In genomic region chr7:101352404-101352803, GRCm38 (mm10) we compare ENCODE assay signal across 25 mouse cellular contexts. TPM values are rescaled to one million over a fixed set of nuclear protein-coding genes. Genes with fewer than 3 reads are reported as not detected.
A peak's percentile ranks its signal among the peaks of the same experiment; 100 is the strongest.
DNase-seq lines count a peak whose midpoint lies in the region; ATAC-seq and TF ChIP-seq lines count a peak whose summit lies in the region.
"Had no signal": no experiment of that assay in that cellular context is flagged by ENCODE, and none has a peak within 500 bp of the region (broad histone marks: within the 10 kb centered on the region; RNA-seq: fewer than 3 reads in every experiment).

No protein-coding gene starts in this region.

- ATAC-seq in granulocyte monocyte progenitor cell, adult 5-6 weeks (replicated peaks; ENCODE audit: poor library complexity, severe bottlenecking), result peak; percentile 26
- peak; percentile 27 for ATAC-seq in megakaryocyte progenitor cell, adult 5-6 weeks (replicated peaks; ENCODE audit: poor library complexity)
- no peak for ATAC-seq in heart, embryonic 12.5 days (ENCODE audit: insufficient number of reproducible peaks, low FRiP score)
- ATAC-seq: activated CD4-positive, CD25-positive, alpha-beta regulatory T cell, adult 4 months; forebrain, embryonic 15.5 days; hindbrain, embryonic 16.5 days; Patski had no signal

- no peak overlapping the region for H3K9ac ChIP-seq in liver, adult 2 months (ENCODE audit: low read depth, low read length)
- H3K9ac ChIP-seq in heart, embryonic 12.5 days, result no peak overlapping the region
- H3K9ac ChIP-seq: embryonic facial prominence, embryonic 12.5 days; forebrain, embryonic 15.5 days; heart, embryonic 15.5 days had no signal

- H3K27ac ChIP-seq in liver, adult 2 months (replicated peaks; ENCODE audit: insufficient read depth, low read depth, low read length), result peak overlapping the region; percentile 53; the same call in 1 of the 2 replicates
- no peak overlapping the region for H3K27ac ChIP-seq in heart, embryonic 12.5 days (ENCODE audit: poor library complexity, severe bottlenecking)
- H3K27ac ChIP-seq: embryonic facial prominence, embryonic 12.5 days; forebrain, embryonic 15.5 days; heart, embryonic 10.5 days; heart, embryonic 15.5 days had no signal

- no peaks in the 10 kb centered on the region for H3K9me3 ChIP-seq in heart, embryonic 12.5 days (replicated peaks)
- H3K9me3 ChIP-seq: embryonic facial prominence, embryonic 12.5 days; forebrain, embryonic 15.5 days; heart, embryonic 10.5 days; heart, embryonic 15.5 days had no signal

- no peak overlapping the region for H3K4me2 ChIP-seq in heart, embryonic 12.5 days
- H3K4me2 ChIP-seq: embryonic facial prominence, embryonic 12.5 days; forebrain, embryonic 15.5 days; heart, embryonic 15.5 days had no signal

- 80% methylated on average over 4 of the region's 4 CpGs for WGBS in liver, adult 2 months
- WGBS in heart, embryonic 12.5 days, result 74% methylated on average over 4 of the region's 4 CpGs

- no peaks in the 10 kb centered on the region for H3K27me3 ChIP-seq in liver, adult 2 months (ENCODE audit: control insufficient read depth, insufficient read depth, low read length)
- H3K27me3 ChIP-seq in heart, embryonic 12.5 days (replicated peaks), result peaks cover 35% of the 10 kb centered on the region
- H3K27me3 ChIP-seq: CH12.LX, Patski had no signal

- H3K36me3 ChIP-seq in liver, adult 2 months (ENCODE audit: control insufficient read depth, insufficient read depth, low read length), result no peaks in the 10 kb centered on the region
- no peaks in the 10 kb centered on the region for H3K36me3 ChIP-seq in heart, embryonic 12.5 days
- H3K36me3 ChIP-seq: embryonic facial prominence, embryonic 12.5 days; forebrain, embryonic 15.5 days; heart, embryonic 10.5 days; heart, embryonic 15.5 days had no signal

- TF ChIP-seq CTCF in liver, adult 2 months (IDR thresholded peaks at IDR 0.05; ENCODE audit: low read depth, low read length), result no peak

- peaks cover 44% of the 10 kb centered on the region for H3K4me1 ChIP-seq in liver, adult 2 months (ENCODE audit: control insufficient read depth, insufficient read depth, low read length)
- H3K4me1 ChIP-seq in heart, embryonic 12.5 days (replicated peaks), result peaks cover 36% of the 10 kb centered on the region

- H3K4me3 ChIP-seq in liver, adult 2 months (ENCODE audit: insufficient read depth, low read depth, low read length), result no peak overlapping the region
- H3K4me3 ChIP-seq in heart, embryonic 12.5 days, result no peak overlapping the region
- H3K4me3 ChIP-seq: embryonic facial prominence, embryonic 12.5 days; forebrain, embryonic 15.5 days; heart, embryonic 10.5 days; heart, embryonic 15.5 days had no signal

- no peak for TF ChIP-seq POLR2A in liver, adult 2 months (IDR thresholded peaks at IDR 0.05; ENCODE audit: extremely low read depth, insufficient read depth, low read length)

- no peak for DNase-seq in liver, adult 2 months (ENCODE audit: extremely low read depth, low read depth, low spot score)
- DNase-seq in liver (no peak), 416B (ENCODE audit: low read depth) (peak; percentile 44)
- no peak for DNase-seq in embryo, embryonic 11 days
- no peak for DNase-seq in retina, postnatal 1 day
- DNase-seq: adrenal gland, adult 2 months; adrenal gland, postnatal 25 days; cerebellum, adult 2 months; cerebellum, postnatal 10 days; gastrocnemius, postnatal 36 days; heart, adult 18-20 months; heart, postnatal 14 days had no signal

- H3K79me2 ChIP-seq in liver, adult 2 months (ENCODE audit: control insufficient read depth, insufficient read depth, low read length), result no peaks in the 10 kb centered on the region

RNA-seq across cellular contexts. Expression of gene Arap1, which starts 4.5 kb away (rescaled TPM):
- total RNA-seq in liver, adult 2 months (2014; rRNA removed), result 43.8 and 51.0 TPM in 2 replicates
- 88.2 and 89.2 TPM in 2 replicates for polyA plus RNA-seq in liver, adult 2 months (2012; rRNA removed)
- total RNA-seq in granulocyte monocyte progenitor cell, adult 5-6 weeks (2014; fragmentation: Nextera tagmentation), result 59.2 and 81.5 TPM in 2 replicates
- total RNA-seq in granulocyte monocyte progenitor cell, adult 5-6 weeks (2017), result 27.4 and 64.6 TPM in 2 replicates
- 34.3 and 41.2 TPM in 2 replicates for total RNA-seq in megakaryocyte progenitor cell, adult 5-6 weeks (2015)
- total RNA-seq in megakaryocyte progenitor cell, adult 5-6 weeks (2017), result 63.1 and 89.4 TPM in 2 replicates
- polyA plus RNA-seq in heart, embryonic 12.5 days (2016; fragmentation: Nextera tagmentation; extraction: Ambion mirVana), result 19.9 and 22.5 TPM in 2 replicates

RNA-seq across cellular contexts. Expression of gene Stard10, which starts 35.5 kb away (rescaled TPM):
- total RNA-seq in liver, adult 2 months (2014; rRNA removed), result 779 and 846 TPM in 2 replicates
- polyA plus RNA-seq in liver, adult 2 months (2012; rRNA removed), result 1,131 and 1,407 TPM in 2 replicates
- total RNA-seq in granulocyte monocyte progenitor cell, adult 5-6 weeks (2014; fragmentation: Nextera tagmentation), result 18.5 and 36.0 TPM in 2 replicates
- 11.8 and 30.5 TPM in 2 replicates for total RNA-seq in granulocyte monocyte progenitor cell, adult 5-6 weeks (2017)
- 50.4 and 59.3 TPM in 2 replicates for total RNA-seq in megakaryocyte progenitor cell, adult 5-6 weeks (2015)
- total RNA-seq in megakaryocyte progenitor cell, adult 5-6 weeks (2017), result 23.1 and 31.2 TPM in 2 replicates
- 22.9 and 28.6 TPM in 2 replicates for polyA plus RNA-seq in heart, embryonic 12.5 days (2016; fragmentation: Nextera tagmentation; extraction: Ambion mirVana)

RNA-seq across cellular contexts. Expression of gene Atg16l2, which starts 50.4 kb away (rescaled TPM):
- total RNA-seq in liver, adult 2 months (2014; rRNA removed), result 8.7 and 9.1 TPM in 2 replicates
- 8.2 and 13.8 TPM in 2 replicates for polyA plus RNA-seq in liver, adult 2 months (2012; rRNA removed)
- total RNA-seq in granulocyte monocyte progenitor cell, adult 5-6 weeks (2014; fragmentation: Nextera tagmentation), result 26.8 and 43.6 TPM in 2 replicates
- 6.6 and 12.2 TPM in 2 replicates for total RNA-seq in granulocyte monocyte progenitor cell, adult 5-6 weeks (2017)
- 9.8 and 14.7 TPM in 2 replicates for total RNA-seq in megakaryocyte progenitor cell, adult 5-6 weeks (2015)
- total RNA-seq in megakaryocyte progenitor cell, adult 5-6 weeks (2017), result 6.7 and 7.1 TPM in 2 replicates
- polyA plus RNA-seq in heart, embryonic 12.5 days (2016; fragmentation: Nextera tagmentation; extraction: Ambion mirVana), result 22.6 and 23.8 TPM in 2 replicates

RNA-seq across cellular contexts. Expression of gene Gm45837, which starts 58.3 kb away (rescaled TPM):
- total RNA-seq in liver, adult 2 months (2014; rRNA removed), result not detected in 2 replicates
- polyA plus RNA-seq in liver, adult 2 months (2012; rRNA removed), result not detected in 2 replicates
- total RNA-seq in granulocyte monocyte progenitor cell, adult 5-6 weeks (2014; fragmentation: Nextera tagmentation), result not detected in 2 replicates
- total RNA-seq in granulocyte monocyte progenitor cell, adult 5-6 weeks (2017), result 2.6 TPM in 1 of 2 replicates, not detected in the other
- not detected in 2 replicates for total RNA-seq in megakaryocyte progenitor cell, adult 5-6 weeks (2015)
- not detected in 2 replicates for total RNA-seq in megakaryocyte progenitor cell, adult 5-6 weeks (2017)
- polyA plus RNA-seq in heart, embryonic 12.5 days (2016; fragmentation: Nextera tagmentation; extraction: Ambion mirVana), result 0.74 and 2.9 TPM in 2 replicates
- total RNA-seq: adrenal gland, adult 2 months; heart, postnatal 14 days had no signal
- polyA plus RNA-seq: embryonic facial prominence, embryonic 12.5 days; forebrain, embryonic 11.5 days; forebrain, embryonic 15.5 days; heart, embryonic 10.5 days; heart, embryonic 15.5 days; hindbrain, embryonic 11.5 days had no signal

Comparison
In these comparisons a context has a peak if more than half of its experiments do, and no peak if none do; other contexts are left out.
1. RNA of gene Stard10, which starts 35.5 kb away (total RNA-seq): 779 to 846 TPM in liver, adult 2 months; 23.1 to 59.3 TPM in megakaryocyte progenitor cell, adult 5-6 weeks and 11.8 to 36.0 TPM in granulocyte monocyte progenitor cell, adult 5-6 weeks; every median in the first group is over 10 times any median in the second.